Mouse (Mus musculus) CD4-positive, CD25-positive, alpha-beta regulatory T cell (primary cell): ENCODE measurements around the gene Gm14597. TPM values are rescaled to one million over a fixed set of nuclear protein-coding genes. Genes with fewer than 3 reads are reported as not detected.

Experiments used
- polyA plus RNA-seq: library from polyadenylated mRNA; unstranded; fragments of 100-300 nt; shearing (Covaris generic); gene quantifications from one replicate; pipeline ENCODE4 v1.2.1, GENCODE M21; 2017

The Gm14597 gene
- not detected for polyA plus RNA-seq

GRCm38 (mm10) chrX:53608879-53609278, at the start of gene Gm14597:
Gene Gm14597 (minus strand): TSS chrX:53608979.

GRCm38 (mm10) chrX:53642980-53643961, 34.5 kb upstream of the Gm14597 start, which contains the start of gene Rtl8a:
Gene Rtl8a (minus strand): TSS chrX:53643682.

GRCm38 (mm10) chrX:53607242-53608121, 1.3 kb downstream of the Gm14597 start, which contains the start of gene Rtl8c:
Gene Rtl8c (plus strand): TSS chrX:53608032.

Other genes with a start within 250 kb of the Gm14597 start
- gene Mospd1, start 238.5 kb downstream of the Gm14597 start, polyA plus RNA-seq: 19.9 TPM
- not detected for gene Etd, start 174.1 kb downstream of the Gm14597 start, polyA plus RNA-seq
- 21.5 TPM for gene Rtl8c, start 947 bp downstream of the Gm14597 start, polyA plus RNA-seq
- 33.7 TPM for gene Rtl8a, start 34.7 kb upstream of the Gm14597 start, polyA plus RNA-seq
- 31.7 TPM for gene Rtl8b, start 61.4 kb upstream of the Gm14597 start, polyA plus RNA-seq
- not detected for gene 4930502E18Rik, start 115.8 kb upstream of the Gm14597 start, polyA plus RNA-seq
- gene 1700013H16Rik, start 148.9 kb upstream of the Gm14597 start, polyA plus RNA-seq: not detected
- not detected for gene Zfp36l3, start 167.4 kb upstream of the Gm14597 start, polyA plus RNA-seq
- gene Xlr, start 188.7 kb upstream of the Gm14597 start, polyA plus RNA-seq: 3.1 TPM